Mouse (Mus musculus): ENCODE results near the gene Krt90.
"Not testable (repeated sequence)": the region's sequence is repeated elsewhere in the genome, so short reads cannot be mapped to it uniquely, and the experiment has no call there.

Gene Krt90

GRCm38 (mm10) chr15:101519792-101520191, 43.0 kb downstream of the Krt90 start:
- in situ Hi-C loops (cut with MboI; ENCODE audit: unreplicated experiment in 2 of 2) = loop anchor here in 1 of 2 experiments (10.0 kb wide), 1 partner anchor 175 kb away; no protein-coding TSS in a partner anchor

GRCm38 (mm10) chr15:101517161-101517560, 45.6 kb downstream of the Krt90 start, which contains the start of gene Gm49425:
Gene Gm49425, minus strand, starts transcription at chr15:101517261.
- in situ Hi-C loops (cut with MboI; ENCODE audit: unreplicated experiment in 2 of 2) = not testable (repeated sequence)

GRCm38 (mm10) chr15:101508247-101508646, 54.5 kb downstream of the Krt90 start:
- in situ Hi-C loops (cut with MboI; ENCODE audit: unreplicated experiment in 2 of 2) = loop anchor here in 1 of 2 experiments (5.0 kb wide), 1 partner anchor 76 kb away; no protein-coding TSS in a partner anchor

GRCm38 (mm10) chr15:101506896-101507758, 55.6 kb downstream of the Krt90 start:
- in situ Hi-C loops (cut with MboI; ENCODE audit: unreplicated experiment in 2 of 2) = loop anchor here in 1 of 2 experiments (5.0 kb wide), 1 partner anchor 75 kb away; no protein-coding TSS in a partner anchor

All from v-Abl transformed pro-B cells (cell line).